Mouse (Mus musculus) heart, embryonic 13.5 days (tissue): ENCODE results near the gene Cnnm4. TPM values are rescaled to one million over a fixed set of nuclear protein-coding genes. Genes with fewer than 3 reads are reported as not detected.

ENCODE experiments used
- ATAC-seq: fragments of 200-750 bp; cut with Nextera tagmentation; 2 replicates; pipeline ENCODE4 v1.8.0; 2017; ENCODE audit warnings: moderate TSS enrichment; ENCODE audit not compliant: insufficient number of reproducible peaks, low FRiP score, low TSS enrichment; ENCODE audit errors: extremely low read depth
- H3K27ac ChIP-seq: fragments of 300-500 bp; sonication (generic); replicated peaks from 2 replicates; pipeline ENCODE4 v1.5.1; 2015; ENCODE audit warnings: moderate library complexity, mild to moderate bottlenecking, inconsistent platforms
- H3K27me3 ChIP-seq: fragments of 300-500 bp; sonication (generic); replicated peaks from 2 replicates; pipeline ENCODE4 v1.6.1; 2015; ENCODE audit warnings: mild to moderate bottlenecking, inconsistent platforms
- H3K36me3 ChIP-seq: fragments of 300-500 bp; sonication (generic); 2 replicates; pipeline ENCODE4 v1.6.1; 2015; ENCODE audit warnings: mild to moderate bottlenecking, inconsistent platforms
- H3K4me1 ChIP-seq: fragments of 300-500 bp; sonication (generic); 2 replicates; pipeline ENCODE4 v1.6.1; 2015; ENCODE audit warnings: inconsistent platforms
- H3K4me2 ChIP-seq: fragments of 300-500 bp; sonication (generic); 2 replicates; pipeline ENCODE4 v1.6.1; 2015; ENCODE audit warnings: inconsistent platforms, mild to moderate bottlenecking, moderate library complexity
- H3K4me3 ChIP-seq: fragments of 300-500 bp; sonication (generic); 2 replicates; pipeline ENCODE4 v1.5.1; 2015; ENCODE audit warnings: moderate library complexity, mild to moderate bottlenecking, inconsistent platforms
- H3K9ac ChIP-seq: fragments of 300-500 bp; sonication (generic); 2 replicates; pipeline ENCODE4 v1.6.1; 2015; ENCODE audit warnings: inconsistent platforms, mild to moderate bottlenecking, moderate library complexity
- H3K9me3 ChIP-seq: fragments of 300-500 bp; sonication (generic); 2 replicates; pipeline ENCODE4 v1.6.1; 2016; ENCODE audit warnings: inconsistent platforms
- WGBS: fragments of 180-500 bp; shearing (Covaris S2); methylation state at CpG from one replicate; pipeline ENCODE4 v1.1.7; 2015; ENCODE audit warnings: mixed read lengths; 5-methylcytosine and 5-hydroxymethylcytosine counted together
- polyA plus RNA-seq: library from polyadenylated mRNA; unstranded; fragments of >200 nt; fragmentation: Nextera tagmentation; extraction: Ambion mirVana; gene quantifications from 2 replicates; pipeline ENCODE4 v1.2.1, GENCODE M21; 2015

Cnnm4 gene
- polyA plus RNA-seq, 1 experiment from 2014 or later = 6.3 TPM

DNA sequence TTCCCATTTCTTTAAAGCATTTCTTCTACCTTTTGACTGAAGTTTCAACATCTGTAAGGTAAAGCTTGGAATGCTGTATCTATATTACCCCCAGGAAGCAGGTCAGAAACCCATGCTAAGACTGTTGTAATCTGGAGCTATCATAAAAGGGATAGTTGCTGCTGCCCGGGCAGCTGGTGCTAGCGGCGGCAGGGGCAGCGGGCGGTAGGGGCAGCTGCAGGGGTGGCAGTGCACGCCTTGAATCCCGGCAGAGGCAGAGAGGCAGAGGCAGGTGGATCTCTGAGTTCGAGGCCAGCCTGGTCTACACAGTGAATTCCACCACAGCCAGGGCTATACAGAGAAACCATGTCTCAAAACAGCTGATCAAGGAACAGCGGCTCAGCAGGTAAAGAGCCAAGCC, 71.5 kb downstream of the Cnnm4 start:
- Histone ChIP-seq H3K9me3 (no peaks in the 10 kb centered on the region), H3K4me2 (no peak overlapping the region), H3K9ac (no peak overlapping the region), H3K4me1 (peaks cover 45% of the 10 kb centered on the region), H3K27me3 (no peaks in the 10 kb centered on the region), H3K36me3 (peaks cover 56% of the 10 kb centered on the region), H3K4me3 (no peak overlapping the region), H3K27ac (no peak overlapping the region)
- ATAC-seq = no peak
- 84% methylated on average over 9 of the region's 9 CpGs for WGBS

DNA sequence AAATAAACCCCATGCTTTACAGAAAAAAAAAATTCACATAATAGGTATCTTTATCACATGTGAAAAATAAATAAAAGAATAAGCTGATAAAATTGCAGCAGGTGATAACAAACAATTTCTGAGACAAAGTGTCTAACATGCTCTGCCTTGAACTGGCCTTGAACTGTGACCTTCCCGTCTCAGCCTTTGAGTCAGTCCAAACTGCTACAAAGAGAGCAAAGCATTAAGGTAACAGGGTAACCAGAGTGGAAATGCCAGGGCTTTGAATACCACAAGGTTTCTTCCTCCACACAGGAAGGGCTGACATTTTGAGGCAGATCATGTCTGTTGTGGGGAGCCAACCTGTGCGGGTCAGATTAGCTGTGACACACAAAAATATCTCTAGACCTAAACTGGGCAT, 74.0 kb downstream of the Cnnm4 start:
- 66% methylated on average over 2 of the region's 2 CpGs for WGBS
- Histone ChIP-seq H3K9me3 (no peaks in the 10 kb centered on the region), H3K36me3 (peaks cover 57% of the 10 kb centered on the region), H3K27ac (no peak overlapping the region), H3K4me2 (peak overlapping the region; percentile 81), H3K4me1 (peaks cover 49% of the 10 kb centered on the region), H3K4me3 (peak overlapping the region; percentile 79; the same call in 1 of the 2 replicates), H3K27me3 (no peaks in the 10 kb centered on the region), H3K9ac (no peak overlapping the region)
- no peak for ATAC-seq

DNA sequence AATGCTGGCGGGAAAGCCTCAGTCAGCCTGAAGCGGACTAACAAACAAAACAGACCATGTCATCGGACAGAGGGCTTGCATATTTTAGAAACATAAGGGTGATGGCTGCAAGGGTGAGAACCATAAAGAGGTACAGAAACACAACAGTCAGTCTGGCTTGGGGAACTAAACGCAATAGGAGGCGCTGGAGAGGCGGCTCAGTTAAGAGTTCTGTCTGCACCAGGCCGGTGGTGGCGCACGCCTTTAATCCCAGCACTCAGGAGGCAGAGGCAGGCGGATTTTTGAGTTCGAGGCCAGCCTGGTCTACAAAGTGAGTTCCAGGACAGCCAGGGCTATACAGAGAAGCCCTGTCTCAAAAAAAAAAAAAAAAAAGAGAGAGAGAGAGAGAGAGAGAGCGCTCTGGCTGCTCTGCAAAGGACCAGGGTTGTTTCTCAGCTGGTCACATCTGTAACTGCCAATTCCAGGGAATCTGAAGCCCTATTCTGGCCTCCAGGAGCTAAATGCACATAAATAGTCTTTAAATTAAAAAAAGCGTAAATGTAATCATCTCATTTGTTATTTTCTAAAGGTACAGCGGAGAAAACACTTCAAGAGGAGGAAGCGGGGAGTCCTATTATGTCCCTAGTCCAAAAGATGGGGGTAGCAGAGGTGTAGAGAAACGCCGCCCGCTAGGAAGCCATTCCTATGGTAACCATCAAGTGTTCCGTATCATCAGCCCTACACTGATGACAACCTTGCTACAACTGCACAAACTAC, 74.6 kb downstream of the Cnnm4 start:
- Histone ChIP-seq H3K4me1 (peaks cover 49% of the 10 kb centered on the region), H3K4me2 (peak overlapping the region; percentile 81), H3K9me3 (no peaks in the 10 kb centered on the region), H3K4me3 (peak overlapping the region; percentile 79), H3K36me3 (peaks cover 58% of the 10 kb centered on the region), H3K9ac (peak overlapping the region; percentile 87), H3K27ac (no peak overlapping the region), H3K27me3 (no peaks in the 10 kb centered on the region)
- ATAC-seq = no peak
- 61% methylated on average over 19 of the region's 19 CpGs for WGBS

DNA sequence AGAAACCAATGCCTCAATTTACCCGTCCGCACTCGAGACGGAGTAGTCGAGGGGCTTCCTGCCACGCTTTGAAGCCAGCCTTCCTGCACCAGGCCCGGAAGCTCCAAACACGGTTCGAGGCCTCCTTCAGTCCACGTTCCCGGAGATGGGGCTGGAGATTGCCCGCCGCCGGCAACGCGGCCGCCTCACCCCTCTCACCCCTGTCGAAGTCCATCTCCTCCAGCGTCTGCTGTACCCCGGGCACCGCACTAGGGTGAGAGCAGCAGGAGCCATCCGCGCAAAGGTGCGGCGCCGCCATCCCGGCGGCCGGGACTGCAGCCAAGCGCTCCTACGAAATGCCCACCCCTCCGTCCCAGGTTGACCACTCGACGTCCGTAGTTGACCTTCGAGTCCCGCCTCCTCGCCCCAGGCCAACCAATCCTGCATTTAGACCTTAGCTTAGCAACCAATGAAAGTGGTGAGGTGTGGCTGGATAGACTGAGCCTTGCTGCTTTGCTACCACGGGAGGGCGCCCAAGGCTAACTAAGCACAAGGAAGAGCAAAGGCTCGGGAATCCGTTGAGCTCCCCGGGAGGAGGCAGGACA, 75.6 kb downstream of the Cnnm4 start, which contains the start of gene Ankrd39:
Gene Ankrd39 (minus strand): TSS at position 558 of the 584 bp plus-strand sequence.
- Histone ChIP-seq H3K4me1 (peaks cover 46% of the 10 kb centered on the region), H3K4me3 (peak within 1 kb of the TSS; percentile 79), H3K9me3 (no peaks in the 10 kb centered on the region), H3K9ac (peak within 1 kb of the TSS; percentile 87), H3K27me3 (no peaks in the 10 kb centered on the region), H3K27ac (peak within 1 kb of the TSS; percentile 60), H3K4me2 (peak within 1 kb of the TSS; percentile 81), H3K36me3 (peaks cover 58% of the 10 kb centered on the region)
- WGBS = under 1% methylated on average over 43 of the region's 43 CpGs
- peak; percentile 99 for ATAC-seq

DNA sequence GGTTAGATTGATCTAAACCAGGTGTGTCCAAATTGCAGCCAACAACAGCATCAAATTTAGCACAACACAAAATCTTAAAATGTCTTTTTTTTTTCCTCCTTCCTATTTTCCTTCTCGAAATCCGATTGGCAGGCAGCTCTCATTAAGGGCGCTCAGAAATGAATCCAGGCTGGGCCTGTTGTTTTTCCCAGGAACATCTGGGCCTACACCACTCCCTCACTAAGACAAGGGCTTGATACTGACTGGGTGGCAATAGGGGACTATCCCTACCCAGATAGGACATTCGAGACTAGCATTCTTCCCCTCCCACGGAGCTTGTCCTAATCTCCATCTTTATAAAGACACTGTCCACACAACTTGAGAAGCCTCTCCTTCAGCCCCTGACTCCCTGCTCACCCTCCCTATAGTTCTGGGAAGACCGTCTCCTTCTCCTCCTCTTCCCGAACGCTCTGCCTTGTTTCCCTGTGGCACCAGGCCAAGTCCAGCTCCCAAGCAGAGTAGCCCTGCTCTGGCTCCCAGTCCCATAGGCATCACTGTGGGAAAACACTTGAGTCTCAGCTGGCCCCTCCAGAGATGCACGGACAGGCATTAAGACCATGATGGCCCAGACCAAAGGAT, 76.7 kb downstream of the Cnnm4 start:
- H3K9me3 ChIP-seq = no peaks in the 10 kb centered on the region
- H3K4me2 ChIP-seq = no peak overlapping the region
- H3K27me3 ChIP-seq = no peaks in the 10 kb centered on the region
- no peak for ATAC-seq
- peaks cover 39% of the 10 kb centered on the region for H3K4me1 ChIP-seq
- peak overlapping the region; percentile 57 for H3K9ac ChIP-seq
- WGBS = 31% methylated on average over 9 of the region's 9 CpGs
- peak overlapping the region; percentile 60 for H3K27ac ChIP-seq
- no peak overlapping the region for H3K4me3 ChIP-seq
- H3K36me3 ChIP-seq = peaks cover 58% of the 10 kb centered on the region

DNA sequence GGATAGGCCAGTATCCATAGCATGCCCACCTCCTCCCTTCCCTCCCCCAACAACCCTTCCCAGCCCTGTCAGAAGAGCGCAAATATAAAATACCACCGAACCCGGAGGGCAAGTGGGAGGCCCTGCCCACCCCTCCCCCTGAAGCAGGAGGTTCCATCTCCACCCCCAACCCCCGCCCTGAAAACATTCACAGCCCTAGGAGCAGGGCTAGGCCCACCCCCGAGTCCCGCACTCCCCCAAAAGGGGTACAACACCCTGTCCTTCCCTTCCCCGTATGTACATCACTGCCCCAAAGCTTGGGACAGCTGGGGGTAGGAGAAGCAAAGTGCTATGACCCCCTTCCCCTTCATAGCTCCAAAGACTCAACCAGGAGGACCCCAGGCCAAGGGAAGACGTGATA, 77.4 kb downstream of the Cnnm4 start:
- WGBS = 55% methylated on average over 8 of the region's 8 CpGs
- peak overlapping the region; percentile 28; the same call in 1 of the 2 replicates for H3K9ac ChIP-seq
- H3K27me3 ChIP-seq = no peaks in the 10 kb centered on the region
- H3K4me3 ChIP-seq = no peak overlapping the region
- ATAC-seq = no peak
- H3K27ac ChIP-seq = 0 out of 2 replicates have a peak overlapping the region, but pooled peaks have one; percentile 24
- no peaks in the 10 kb centered on the region for H3K9me3 ChIP-seq
- peaks cover 63% of the 10 kb centered on the region for H3K36me3 ChIP-seq
- H3K4me2 ChIP-seq = no peak overlapping the region
- H3K4me1 ChIP-seq = peaks cover 39% of the 10 kb centered on the region

DNA sequence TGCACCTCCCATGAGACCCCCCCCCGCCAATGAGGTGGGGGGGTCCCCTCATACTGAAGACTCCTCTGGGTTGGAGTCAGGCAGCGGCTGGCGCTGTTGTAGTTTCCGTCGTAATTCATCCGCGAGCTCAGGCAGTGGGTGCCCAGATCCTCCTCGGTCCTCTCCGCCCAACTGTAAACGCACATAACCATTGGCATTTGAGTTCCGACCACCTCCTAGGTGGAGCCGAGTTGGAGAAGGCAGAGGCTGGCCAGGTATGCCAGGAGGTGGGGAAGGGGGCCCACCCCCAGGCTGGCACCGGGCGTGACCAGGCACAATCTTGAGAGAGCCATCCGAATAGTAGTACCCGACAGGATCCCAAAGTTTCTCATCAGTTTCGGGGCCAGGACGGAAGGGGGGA, 78.1 kb downstream of the Cnnm4 start:
- peaks cover 44% of the 10 kb centered on the region for H3K4me1 ChIP-seq
- H3K9me3 ChIP-seq = no peaks in the 10 kb centered on the region
- no peak overlapping the region for H3K4me2 ChIP-seq
- whole genome bisulfite sequencing = 86% methylated on average over 18 of the region's 18 CpGs
- 0 out of 2 replicates have a peak overlapping the region, but pooled peaks have one; percentile 28 for H3K9ac ChIP-seq
- no peak overlapping the region for H3K4me3 ChIP-seq
- peaks cover 65% of the 10 kb centered on the region for H3K36me3 ChIP-seq
- H3K27ac ChIP-seq = no peak overlapping the region
- H3K27me3 ChIP-seq = no peaks in the 10 kb centered on the region
- no peak for ATAC-seq

DNA sequence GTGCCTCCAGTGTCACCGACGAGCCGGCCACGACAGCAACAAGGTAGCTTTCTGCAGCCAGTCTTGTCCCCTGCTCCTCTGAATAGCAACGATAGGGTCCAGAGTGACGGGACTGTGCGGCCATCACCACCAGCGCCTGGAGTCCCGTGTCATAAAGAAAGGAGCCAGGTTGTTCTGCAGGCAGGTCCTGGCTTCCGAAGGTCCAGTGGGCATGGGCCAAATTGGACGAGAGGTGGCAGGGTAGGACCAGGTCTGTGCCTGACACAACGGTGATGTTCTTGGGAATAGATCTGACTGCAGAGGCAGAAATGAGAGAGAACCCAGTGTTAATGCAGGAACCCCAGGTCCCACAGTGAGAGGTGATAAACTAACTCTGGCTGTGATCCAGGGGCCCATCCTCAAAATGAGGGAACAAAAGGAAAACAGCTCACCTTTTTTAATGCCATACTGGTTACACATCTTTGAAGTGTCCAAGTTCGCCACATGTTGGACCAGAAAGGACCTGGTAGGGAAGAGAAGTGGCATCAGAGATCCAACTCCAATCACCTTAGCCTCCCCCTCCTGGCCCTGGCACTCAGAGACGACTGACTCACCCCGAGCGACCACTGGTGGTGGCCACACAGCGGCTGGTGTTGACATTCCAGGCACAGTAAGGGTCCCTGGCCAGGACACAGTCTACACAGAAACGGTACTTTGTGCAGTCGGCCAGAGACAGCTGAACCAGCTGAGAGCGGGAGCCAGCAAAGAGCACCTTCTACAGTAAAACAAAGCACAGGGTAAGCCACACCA, 78.8 kb downstream of the Cnnm4 start:
- WGBS = 77% methylated on average over 20 of the region's 20 CpGs
- no peaks in the 10 kb centered on the region for H3K9me3 ChIP-seq
- H3K4me2 ChIP-seq = no peak overlapping the region
- ATAC-seq = no peak
- no peak overlapping the region for H3K27ac ChIP-seq
- no peak overlapping the region for H3K9ac ChIP-seq
- no peak overlapping the region for H3K4me3 ChIP-seq
- H3K36me3 ChIP-seq = peaks cover 73% of the 10 kb centered on the region
- H3K4me1 ChIP-seq = peaks cover 52% of the 10 kb centered on the region
- H3K27me3 ChIP-seq = no peaks in the 10 kb centered on the region

DNA sequence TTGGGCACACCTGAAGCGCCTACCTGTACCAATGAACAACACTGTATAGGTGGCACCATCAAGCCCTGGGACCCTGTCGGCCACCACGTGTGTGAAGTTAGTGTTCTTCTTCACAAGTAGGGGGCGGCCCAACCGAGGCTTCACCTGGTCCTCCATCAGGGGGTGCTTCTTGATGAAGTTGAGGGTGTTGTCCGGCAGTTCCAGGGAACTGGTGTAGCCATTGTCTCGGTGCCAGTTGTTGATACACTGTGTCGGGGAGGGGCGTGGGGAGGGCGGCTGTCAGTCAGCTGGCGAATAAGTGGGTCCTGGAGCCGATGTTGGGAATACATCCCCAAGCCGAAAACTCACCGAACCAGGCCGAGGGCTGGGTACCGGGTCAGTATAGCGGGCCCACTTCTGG, 80.5 kb downstream of the Cnnm4 start:
- H3K4me1 ChIP-seq = peaks cover 49% of the 10 kb centered on the region
- H3K36me3 ChIP-seq = peaks cover 77% of the 10 kb centered on the region
- no peak overlapping the region for H3K4me2 ChIP-seq
- 82% methylated on average over 17 of the region's 17 CpGs for WGBS
- H3K9me3 ChIP-seq = no peaks in the 10 kb centered on the region
- ATAC-seq = no peak
- H3K4me3 ChIP-seq = no peak overlapping the region
- H3K27me3 ChIP-seq = no peaks in the 10 kb centered on the region
- H3K9ac ChIP-seq = no peak overlapping the region
- H3K27ac ChIP-seq = no peak overlapping the region

DNA sequence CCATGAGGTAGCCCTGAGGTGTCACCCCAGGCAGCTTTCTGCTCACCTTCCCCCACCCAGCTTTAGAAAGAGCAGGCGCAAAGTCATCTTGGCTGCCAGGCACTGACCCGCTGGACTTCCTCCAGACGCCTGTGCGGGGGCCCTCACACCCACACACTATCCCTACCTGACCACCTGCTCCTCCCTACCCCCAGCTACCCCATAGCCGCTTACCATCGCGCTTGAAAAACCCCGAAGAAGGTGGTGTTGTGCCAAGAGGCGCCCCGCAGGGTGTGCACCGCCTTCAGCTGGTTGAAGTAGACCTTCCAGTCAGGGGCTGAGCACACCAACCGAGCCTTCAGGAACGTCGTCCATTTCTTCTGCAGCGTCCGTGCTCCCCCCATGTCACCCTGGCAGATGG, 81.1 kb downstream of the Cnnm4 start:
- peaks cover 77% of the 10 kb centered on the region for H3K36me3 ChIP-seq
- H3K27me3 ChIP-seq = no peaks in the 10 kb centered on the region
- H3K9me3 ChIP-seq = no peaks in the 10 kb centered on the region
- H3K9ac ChIP-seq = no peak overlapping the region
- H3K4me2 ChIP-seq = no peak overlapping the region
- H3K27ac ChIP-seq = no peak overlapping the region
- H3K4me1 ChIP-seq = peaks cover 47% of the 10 kb centered on the region
- H3K4me3 ChIP-seq = no peak overlapping the region
- 86% methylated on average over 16 of the region's 16 CpGs for WGBS
- no peak for ATAC-seq
